Mouse (Mus musculus) cerebral cortex, adult 2 months (tissue): ENCODE data around the gene Hist2h2ab.

Experiments
- WGBS: fragments of 180-500 bp; shearing (Covaris S2); methylation state at CpG from one replicate; pipeline ENCODE4 v1.1.7; 2018; 5-methylcytosine and 5-hydroxymethylcytosine counted together

Gene Hist2h2ab

GRCm38 (mm10) chr3:96219661-96220130, at the start of gene Hist2h2ab, which contains the start of gene Bola1:
TSS of gene Hist2h2ab (plus strand) at chr3:96219865.
TSS of gene Bola1 (minus strand) at chr3:96219709.
- WGBS = under 1% methylated on average over 36 of the region's 37 CpGs

GRCm38 (mm10) chr3:96170276-96170675, 49.4 kb upstream of the Hist2h2ab start:
- WGBS = 81% methylated on average over 4 of the region's 4 CpGs

- WGBS = 48% methylated on average over 10 of the region's 10 CpGs
These were observed 48.6 kb upstream of the Hist2h2ab start for GRCm38 (mm10) chr3:96170976-96171545.

GRCm38 (mm10) chr3:96171583-96172196, 48.0 kb upstream of the Hist2h2ab start:
- 7% methylated on average over 18 of the region's 18 CpGs for WGBS

GRCm38 (mm10) chr3:96172197-96173178, 47.2 kb upstream of the Hist2h2ab start, which contains the start of gene Sf3b4:
TSS of gene Sf3b4 (plus strand) at chr3:96172332.
- WGBS = under 1% methylated on average over 57 of the region's 58 CpGs

GRCm38 (mm10) chr3:96173185-96173584, 46.5 kb upstream of the Hist2h2ab start:
- 32% methylated on average over 7 of the region's 7 CpGs for WGBS

GRCm38 (mm10) chr3:96174042-96174441, 45.6 kb upstream of the Hist2h2ab start:
- WGBS = 56% methylated on average over 4 of the region's 4 CpGs

GRCm38 (mm10) chr3:96175251-96175650, 44.4 kb upstream of the Hist2h2ab start:
- WGBS = 93% methylated on average over 6 of the region's 6 CpGs

- 93% methylated on average over 4 of the region's 4 CpGs for WGBS
These were observed 41.2 kb upstream of the Hist2h2ab start for GRCm38 (mm10) chr3:96178427-96178826.

GRCm38 (mm10) chr3:96178902-96179301, 40.8 kb upstream of the Hist2h2ab start:
- 77% methylated on average over 2 of the region's 2 CpGs for WGBS

- WGBS = 39% methylated on average over 4 of the region's 4 CpGs
These were observed 40.1 kb upstream of the Hist2h2ab start for GRCm38 (mm10) chr3:96179531-96179930.

- 2% methylated on average over 19 of the region's 23 CpGs for WGBS
These were observed 38.8 kb upstream of the Hist2h2ab start, which contains the start of gene Sv2a for GRCm38 (mm10) chr3:96180727-96181477. TSS of gene Sv2a (plus strand) at chr3:96181151.

GRCm38 (mm10) chr3:96181510-96182381, 37.9 kb upstream of the Hist2h2ab start:
- WGBS = 20% methylated on average over 12 of the region's 12 CpGs

- 9% methylated on average over 4 of the region's 4 CpGs for WGBS
These were observed 37.3 kb upstream of the Hist2h2ab start for GRCm38 (mm10) chr3:96182382-96182776.

- WGBS = 49% methylated on average over 12 of the region's 12 CpGs
These were observed 26.7 kb upstream of the Hist2h2ab start for GRCm38 (mm10) chr3:96192977-96193376.

- WGBS = 79% methylated on average over 10 of the region's 10 CpGs
These were observed 24.7 kb upstream of the Hist2h2ab start for GRCm38 (mm10) chr3:96194966-96195365.

- 79% methylated on average over 11 of the region's 11 CpGs for WGBS
These were observed 23.9 kb upstream of the Hist2h2ab start for GRCm38 (mm10) chr3:96195616-96196313.

GRCm38 (mm10) chr3:96196437-96197128, 23.1 kb upstream of the Hist2h2ab start:
- 12% methylated on average over 27 of the region's 27 CpGs for WGBS
